Mouse (Mus musculus) G1E (cell line): ENCODE data around the gene Brd3. TPM values are rescaled to one million over a fixed set of nuclear protein-coding genes. Genes with fewer than 3 reads are reported as not detected.
A peak's percentile ranks its signal among the peaks of the same experiment; 100 is the strongest.

Experiments
- ATAC-seq: 2 replicates; pipeline ENCODE4 v1.8.0; 2016; ENCODE audit warnings: mild to moderate bottlenecking; ENCODE audit not compliant: insufficient number of reproducible peaks, poor library complexity, low FRiP score, severe bottlenecking; ENCODE audit errors: extremely low read depth
- DNase-seq: peaks from one replicate; pipeline ENCODE4 v3.0.0; 2012; ENCODE audit warnings: low spot score
- H3K27me3 ChIP-seq: 2 replicates; pipeline ENCODE4 v1.6.1; 2012; ENCODE audit warnings: mild to moderate bottlenecking, low read length, inconsistent platforms; ENCODE audit not compliant: insufficient read depth
- H3K36me3 ChIP-seq: replicated peaks from 2 replicates; pipeline ENCODE3; 2012; ENCODE audit warnings: mild to moderate bottlenecking, inconsistent platforms
- H3K4me1 ChIP-seq: 2 replicates; pipeline ENCODE4 v1.6.1; 2012; ENCODE audit warnings: low read depth, low read length, inconsistent platforms, mixed read lengths; ENCODE audit not compliant: insufficient read depth
- H3K4me3 ChIP-seq: 2 replicates; pipeline ENCODE4 v1.5.1; 2012; ENCODE audit warnings: low read depth, mild to moderate bottlenecking, inconsistent platforms, low read length, moderate library complexity, mixed read lengths
- H3K9me3 ChIP-seq: replicated peaks from 2 replicates; pipeline ENCODE4 v1.6.1; 2012; ENCODE audit warnings: inconsistent platforms
- CTCF ChIP-seq: IDR thresholded peaks from 2 replicates; pipeline ENCODE4 v1.5.1; 2012; ENCODE audit warnings: low read depth, low read length, inconsistent platforms, mixed read lengths
- GATA1 ChIP-seq: IDR thresholded peaks from 2 replicates; pipeline ENCODE4 v1.6.1; 2012; ENCODE audit warnings: borderline replicate concordance, low read length, inconsistent platforms, mixed read lengths
- GATA2 ChIP-seq: IDR thresholded peaks from 2 replicates; pipeline ENCODE4 v1.6.1; 2012; ENCODE audit warnings: low read depth, low read length, inconsistent platforms, borderline replicate concordance
- POLR2AphosphoS5 ChIP-seq: IDR thresholded peaks from 2 replicates; pipeline ENCODE4 v1.6.1; 2012; ENCODE audit warnings: low read depth, low read length, inconsistent platforms; ENCODE audit not compliant: insufficient replicate concordance
- TAL1 ChIP-seq: conservative IDR thresholded peaks from 2 replicates; pipeline ENCODE4 v1.6.1; 2012; ENCODE audit warnings: low read depth, low read length, inconsistent platforms, mixed read lengths
- polyA plus RNA-seq: library from polyadenylated mRNA; stranded (reverse); fragments of >175 nt; gene quantifications from 2 replicates; pipeline ENCODE4 v1.2.3, GENCODE M21; 2012
- total RNA-seq, 2 experiments: library from RNA; stranded (forward) in 1 of 2; stranded (reverse) in 1 of 2; fragments of 200-1000 nt in 1 of 2; fragments of >200 nt in 1 of 2; fragmentation: Nextera tagmentation in 1 of 2; gene quantifications; 2 replicates each; pipeline ENCODE4 v1.2.3; 2014 to 2017

Gene Brd3
- total and polyA plus RNA-seq, 3 experiments = 17.5 to 124 (median 75.2) TPM

DNA sequence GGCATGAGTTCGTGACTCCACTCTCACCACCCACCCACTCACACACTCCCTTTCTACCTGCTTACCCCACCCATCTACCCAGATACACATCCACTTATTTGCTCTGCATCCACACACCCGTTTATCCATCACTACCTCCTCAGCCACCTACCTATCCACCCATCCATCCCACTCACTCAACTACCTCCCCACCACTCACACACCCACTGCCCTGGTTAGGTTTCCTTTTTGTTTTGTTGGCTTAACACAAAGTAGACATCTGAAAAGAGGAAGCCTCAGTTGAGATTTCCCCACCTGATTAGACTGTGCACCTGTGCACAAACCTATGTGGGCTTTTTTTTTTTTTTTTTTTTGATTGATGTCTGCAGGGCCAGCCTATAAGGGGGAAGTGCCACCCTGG, 74.9 kb downstream of the Brd3 start:
- Histone ChIP-seq H3K36me3 (no peaks in the 10 kb centered on the region), H3K4me1 (peaks cover 16% of the 10 kb centered on the region), H3K27me3 (peaks cover 40% of the 10 kb centered on the region), H3K9me3 (no peaks in the 10 kb centered on the region), H3K4me3 (no peak overlapping the region)
- TF ChIP-seq GATA1 (no peak), CTCF (no peak), GATA2 (no peak), POLR2AphosphoS5 (no peak), TAL1 (no peak)
- ATAC-seq = no peak
- no peak for DNase-seq

DNA sequence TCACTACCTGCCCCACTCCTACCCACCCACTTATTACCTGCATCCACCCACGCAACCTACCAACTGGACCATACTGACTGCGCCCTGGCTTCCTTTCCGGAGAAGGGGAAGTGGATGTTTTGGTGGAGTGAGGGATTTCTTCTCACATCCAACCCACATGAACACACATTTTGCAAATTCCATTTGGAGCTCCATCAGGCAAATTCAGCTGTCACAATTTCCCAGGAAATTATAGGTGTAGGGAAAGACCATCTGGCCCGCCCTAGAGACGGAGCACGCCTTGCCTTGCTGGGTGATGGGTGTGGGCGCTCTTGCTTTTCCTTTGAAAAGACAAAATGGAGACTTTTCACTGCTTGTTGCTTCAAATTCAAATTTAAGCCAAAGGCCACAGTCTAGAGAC, 76.8 kb downstream of the Brd3 start:
- Histone ChIP-seq H3K9me3 (no peaks in the 10 kb centered on the region), H3K36me3 (no peaks in the 10 kb centered on the region), H3K4me1 (peaks cover 33% of the 10 kb centered on the region), H3K27me3 (peaks cover 36% of the 10 kb centered on the region), H3K4me3 (no peak overlapping the region)
- TF ChIP-seq GATA2 = no peak
- no peak for ATAC-seq
- DNase-seq = no peak

DNA sequence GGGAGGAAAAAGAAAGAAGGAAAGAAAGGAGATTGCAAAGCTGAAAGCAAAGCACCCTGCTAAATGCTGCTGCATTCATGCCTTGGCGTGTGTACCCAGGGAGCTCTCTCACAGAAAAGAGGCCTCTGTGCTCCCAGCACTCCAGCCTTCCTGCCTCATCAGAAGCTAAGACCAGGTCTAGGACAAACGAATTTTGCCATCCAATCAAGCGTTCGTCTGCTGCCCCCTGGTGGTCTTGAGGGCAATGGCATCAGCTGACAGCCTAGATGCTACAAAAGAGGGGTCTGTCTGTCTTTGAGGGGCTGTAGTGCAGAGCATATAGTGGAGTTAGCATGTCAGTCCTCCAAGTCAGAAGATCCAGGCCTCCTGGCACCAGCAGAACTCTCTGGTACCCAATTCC, 79.4 kb downstream of the Brd3 start:
- peaks cover 37% of the 10 kb centered on the region for H3K4me1 ChIP-seq
- peaks cover 42% of the 10 kb centered on the region for H3K27me3 ChIP-seq
- DNase-seq (peak; percentile 68), ATAC-seq (no peak)
- no peak for TF ChIP-seq GATA1
- TF ChIP-seq CTCF = peak; percentile 93
- H3K36me3 ChIP-seq = no peaks in the 10 kb centered on the region
- no peaks in the 10 kb centered on the region for H3K9me3 ChIP-seq
- H3K4me3 ChIP-seq = no peak overlapping the region

DNA sequence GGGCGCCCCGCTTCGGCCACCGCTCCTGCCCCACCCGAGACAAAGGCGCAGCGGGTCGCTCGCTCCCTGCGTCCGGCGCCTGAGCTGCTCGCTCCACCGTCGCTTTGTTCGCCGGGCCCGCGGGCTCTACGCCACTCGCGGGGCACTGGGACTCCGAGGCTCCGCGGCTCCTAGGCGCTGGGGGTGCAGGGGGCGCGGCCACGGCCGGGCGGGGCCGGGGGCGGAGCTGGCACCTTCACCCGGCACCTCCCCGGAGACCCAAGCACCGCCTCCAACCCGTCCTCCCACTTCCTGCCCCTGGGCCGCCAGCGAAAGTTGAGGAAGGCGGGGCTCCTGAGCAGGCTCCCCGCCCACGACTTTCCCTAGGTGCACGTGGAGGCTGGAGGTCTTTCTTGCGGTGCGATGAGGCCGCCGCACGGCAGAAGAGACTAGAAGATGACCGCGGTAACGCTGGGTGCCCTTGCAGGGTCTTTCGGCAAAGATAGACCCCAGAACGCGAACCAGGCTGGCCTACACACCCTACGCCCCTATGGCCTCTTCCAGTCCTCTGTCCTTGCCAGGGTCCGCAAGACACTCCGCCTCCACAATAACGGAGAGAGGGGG, 80.5 kb downstream of the Brd3 start, which contains the start of gene Vav2:
Gene Vav2, minus strand, starts transcription at position 179 of the 603 bp plus-strand sequence.
- ATAC-seq (peak; percentile 91), DNase-seq (peak; percentile 97)
- no peaks in the 10 kb centered on the region for H3K9me3 ChIP-seq
- H3K36me3 ChIP-seq = no peaks in the 10 kb centered on the region
- H3K4me1 ChIP-seq = peaks cover 33% of the 10 kb centered on the region
- peak within 1 kb of the TSS; percentile 76 for H3K4me3 ChIP-seq
- TF ChIP-seq TAL1 (no peak), GATA2 (no peak)
- H3K27me3 ChIP-seq = peaks cover 39% of the 10 kb centered on the region

DNA sequence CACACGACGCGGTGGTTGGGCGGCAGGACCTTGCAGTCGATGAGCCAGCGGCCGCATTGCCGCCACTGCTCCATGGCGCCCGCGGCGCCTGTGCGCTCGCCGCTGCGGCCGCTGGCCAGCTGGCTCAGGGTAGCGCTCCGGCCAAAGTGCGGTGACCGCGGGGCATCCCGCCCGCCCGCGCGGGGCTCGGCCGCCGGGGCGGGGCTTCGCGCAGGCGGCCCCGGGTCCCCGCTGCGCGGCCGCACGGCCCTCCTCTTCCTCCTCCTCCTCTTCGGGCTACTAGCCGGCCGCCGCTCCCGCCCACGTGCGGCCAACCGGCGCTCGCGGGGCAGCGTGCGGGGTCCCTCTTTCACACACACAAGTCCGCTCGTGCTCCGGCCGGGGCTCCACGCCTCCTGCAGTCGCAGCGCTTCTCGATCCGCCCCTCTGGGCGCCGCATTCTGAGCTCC, 81.0 kb downstream of the Brd3 start:
- Histone ChIP-seq H3K36me3 (no peaks in the 10 kb centered on the region), H3K27me3 (peaks cover 41% of the 10 kb centered on the region), H3K4me1 (peaks cover 33% of the 10 kb centered on the region), H3K4me3 (peak overlapping the region; percentile 76), H3K9me3 (no peaks in the 10 kb centered on the region)
- TF ChIP-seq POLR2AphosphoS5 (no peak), GATA2 (no peak), TAL1 (no peak), GATA1 (no peak), CTCF (no peak)
- ATAC-seq (no peak), DNase-seq (peak; percentile 55)

DNA sequence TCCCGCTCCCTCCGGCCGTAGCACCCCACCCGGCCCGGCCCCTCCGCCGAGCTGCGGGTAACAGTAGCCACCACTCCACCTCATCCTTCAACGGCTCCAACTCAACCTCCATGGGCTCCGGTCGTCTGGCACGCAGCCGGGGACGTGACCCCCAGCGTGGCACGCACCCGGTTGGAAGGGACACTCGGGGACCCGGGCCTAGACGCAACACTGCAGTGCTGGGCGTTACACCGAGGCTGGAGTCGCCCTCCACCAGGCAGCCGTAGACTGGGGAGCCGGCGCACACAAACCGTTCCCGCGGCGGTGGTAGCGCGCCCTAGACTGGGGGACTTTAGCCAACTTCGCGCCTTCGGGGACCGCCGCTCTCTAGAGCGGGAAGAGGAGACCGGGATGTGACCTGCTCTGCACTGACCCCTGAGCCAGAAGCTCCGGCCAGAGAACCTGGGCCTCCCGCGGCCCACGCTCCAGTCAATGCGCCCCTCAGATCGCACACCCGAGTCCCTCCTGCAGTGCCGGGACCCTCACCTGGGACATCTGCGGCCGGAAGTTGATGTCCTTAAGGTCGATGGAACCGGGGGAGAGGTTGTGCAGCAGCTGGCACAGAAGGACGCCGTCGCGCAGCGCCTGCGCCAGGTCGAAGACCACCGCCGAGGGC, 81.6 kb downstream of the Brd3 start:
- Histone ChIP-seq H3K9me3 (no peaks in the 10 kb centered on the region), H3K27me3 (peaks cover 44% of the 10 kb centered on the region), H3K4me3 (peak overlapping the region; percentile 76), H3K4me1 (peaks cover 33% of the 10 kb centered on the region), H3K36me3 (no peaks in the 10 kb centered on the region)
- DNase-seq (peak; percentile 37), ATAC-seq (no peak)
- TF ChIP-seq POLR2AphosphoS5 (no peak), GATA2 (no peak), GATA1 (no peak), TAL1 (no peak), CTCF (no peak)
